Mouse (Mus musculus): ENCODE results near the gene Idh3a.
"Not testable (repeated sequence)": the region's sequence is repeated elsewhere in the genome, so short reads cannot be mapped to it uniquely, and the experiment has no call there.

Gene Idh3a

DNA sequence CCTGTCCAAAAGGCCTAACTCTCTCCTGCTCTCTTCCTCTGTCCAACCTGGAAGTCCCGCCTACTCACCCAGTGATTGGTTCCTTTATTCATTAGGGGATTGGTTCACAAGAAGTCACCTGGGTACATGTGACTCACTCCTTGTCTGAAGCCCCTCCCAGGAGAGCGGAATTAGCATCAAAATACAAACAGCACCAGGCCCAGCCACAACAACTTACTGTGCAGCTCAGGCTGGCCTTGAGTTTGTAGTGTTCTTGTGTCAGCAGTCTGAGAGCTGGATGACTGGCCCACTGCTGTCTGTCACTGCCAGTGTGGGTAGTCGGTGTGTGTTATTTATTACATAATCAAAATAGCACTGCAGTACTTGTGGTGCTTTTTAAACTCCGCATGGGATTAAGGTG lies 7.5 kb downstream of the Idh3a start:
- DNase-seq, result not testable (repeated sequence)

DNA sequence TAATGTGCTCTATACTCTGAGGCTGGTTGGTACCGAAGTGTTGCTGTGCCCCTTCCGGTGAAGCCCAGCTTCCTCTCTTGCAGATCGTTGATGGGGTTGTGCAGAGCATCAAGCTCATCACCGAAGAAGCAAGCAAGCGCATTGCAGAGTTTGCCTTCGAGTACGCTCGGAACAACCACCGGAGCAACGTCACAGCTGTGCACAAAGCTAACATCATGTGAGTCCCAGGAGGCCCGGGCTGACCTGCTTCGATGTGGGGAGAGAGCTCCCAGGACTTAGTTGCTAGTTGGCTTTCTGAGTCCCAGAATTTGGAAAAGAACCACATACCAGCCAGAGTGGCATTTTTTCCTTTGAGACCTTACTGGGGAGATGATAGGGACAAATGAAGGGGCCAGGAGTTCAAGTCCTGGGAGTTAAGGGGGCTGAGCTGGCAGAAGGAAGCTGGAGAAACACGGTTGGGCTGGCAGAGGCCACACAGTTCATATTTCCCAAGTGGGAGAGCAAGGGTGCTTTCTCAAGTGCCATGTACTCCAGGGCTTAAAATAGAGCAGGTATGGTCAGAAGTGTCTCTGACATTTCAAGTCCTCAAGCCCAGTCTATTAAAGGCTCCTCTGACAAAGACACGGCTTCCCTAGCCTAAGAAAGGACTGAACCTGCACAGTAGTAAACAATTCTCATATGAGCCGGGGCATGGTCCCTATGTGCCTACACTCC lies 10.8 kb downstream of the Idh3a start:
- DNase-seq, result no peak

DNA sequence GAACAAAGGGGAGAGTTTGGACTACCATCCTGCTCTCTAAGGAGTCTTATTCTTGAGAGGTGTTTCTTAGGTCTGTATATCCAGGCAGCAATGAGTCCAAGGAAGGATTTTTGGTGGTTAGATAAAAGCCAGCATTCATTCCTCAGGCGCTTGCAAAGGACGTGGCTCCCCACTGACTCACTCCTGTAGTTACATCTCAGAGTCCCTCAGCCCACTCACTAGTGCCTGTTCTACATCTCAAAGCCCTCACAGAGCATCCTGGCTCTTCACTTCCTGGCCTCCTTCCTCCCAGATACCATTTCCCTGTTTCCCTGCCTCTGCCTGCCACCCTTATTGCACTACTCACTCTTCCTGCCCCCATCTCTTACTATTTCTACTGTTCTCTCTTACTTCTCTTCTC lies 16.3 kb downstream of the Idh3a start:
- DNase-seq, result no peak

DNA sequence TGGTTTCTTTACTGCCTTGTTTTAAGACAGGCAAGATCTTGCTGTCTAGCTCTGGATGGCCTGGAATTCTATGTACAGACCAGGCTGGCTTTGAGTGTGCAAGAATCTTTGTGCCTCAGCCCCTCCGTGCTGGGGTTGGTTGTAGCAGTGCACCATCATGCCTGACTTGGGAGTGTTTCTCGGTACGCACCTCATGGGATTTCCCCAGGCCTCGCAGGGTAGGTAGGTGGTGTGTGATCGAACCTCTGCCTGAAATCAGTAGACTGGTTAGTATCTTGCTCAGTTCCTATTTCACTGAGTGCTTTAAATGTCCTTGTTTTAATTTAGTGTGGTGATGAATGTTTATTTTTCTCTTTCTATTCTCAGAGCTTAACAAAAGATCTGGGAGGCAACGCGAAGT lies 16.8 kb downstream of the Idh3a start:
- no peak for DNase-seq

DNA sequence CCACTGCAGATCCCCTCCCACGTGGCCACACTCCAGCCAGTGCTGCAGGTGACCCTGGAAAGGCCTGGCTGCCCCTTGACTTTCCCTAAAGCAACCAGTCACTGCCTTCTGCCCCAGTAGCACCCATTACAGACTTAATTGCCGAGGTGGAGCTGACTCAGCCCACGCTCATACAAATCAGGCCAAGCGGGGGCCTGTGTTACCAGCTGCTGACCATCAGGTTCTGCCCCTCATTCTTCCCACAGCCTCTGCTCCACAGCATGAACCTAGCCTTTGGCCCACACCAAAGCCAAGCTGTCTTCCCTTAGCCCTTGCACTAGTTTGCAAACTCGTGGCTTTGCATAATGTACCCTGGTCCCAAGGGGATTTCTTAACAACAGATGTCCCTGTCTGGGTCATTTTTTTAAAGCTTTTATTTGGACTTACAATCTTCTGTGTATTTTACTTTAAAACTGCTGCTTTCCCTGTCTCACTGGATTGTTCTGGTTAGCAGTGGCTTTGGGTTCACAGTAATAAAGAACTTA lies 18.1 kb downstream of the Idh3a start:
- no peak for DNase-seq

DNA sequence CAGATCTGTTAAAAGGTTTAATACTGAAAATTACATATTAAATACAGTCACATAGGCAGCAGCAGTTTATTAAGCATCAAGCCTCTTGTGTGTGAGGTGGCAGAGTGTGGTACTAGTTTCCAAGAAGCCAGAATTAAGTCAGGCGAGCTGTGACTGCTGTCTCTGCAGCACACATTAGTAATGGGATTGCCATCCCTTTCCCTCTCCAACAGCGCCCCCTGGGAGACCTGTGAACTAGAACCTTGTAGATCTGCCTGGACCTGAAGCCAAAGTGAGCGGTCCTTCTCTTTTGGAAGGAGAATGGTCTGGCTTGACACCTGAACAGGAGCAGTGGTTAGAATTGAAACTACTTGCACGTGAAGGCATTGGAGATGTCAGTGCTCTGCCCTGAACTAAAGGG lies 18.8 kb downstream of the Idh3a start:
- peak; percentile 79 for DNase-seq

DNA sequence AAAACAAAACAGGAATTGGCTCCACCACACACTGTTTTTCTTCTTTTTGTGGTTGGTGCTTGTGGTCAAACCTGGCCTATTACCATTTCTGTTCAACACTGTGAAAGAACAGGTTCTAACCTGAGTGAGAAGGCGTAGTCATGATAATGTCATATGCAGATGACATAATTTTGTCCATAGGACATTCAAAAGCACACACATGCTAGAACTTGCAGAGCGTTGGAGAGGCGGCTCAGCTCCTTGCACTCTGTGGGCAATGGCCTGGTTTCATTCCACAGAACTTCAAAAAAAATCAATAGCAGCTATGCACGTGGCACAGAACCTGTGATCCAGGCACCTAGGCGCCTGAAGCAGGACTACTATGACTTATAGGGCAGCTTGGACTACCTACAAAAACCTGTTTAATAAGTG lies 26.7 kb downstream of the Idh3a start:
- DNase-seq, result no peak

DNA sequence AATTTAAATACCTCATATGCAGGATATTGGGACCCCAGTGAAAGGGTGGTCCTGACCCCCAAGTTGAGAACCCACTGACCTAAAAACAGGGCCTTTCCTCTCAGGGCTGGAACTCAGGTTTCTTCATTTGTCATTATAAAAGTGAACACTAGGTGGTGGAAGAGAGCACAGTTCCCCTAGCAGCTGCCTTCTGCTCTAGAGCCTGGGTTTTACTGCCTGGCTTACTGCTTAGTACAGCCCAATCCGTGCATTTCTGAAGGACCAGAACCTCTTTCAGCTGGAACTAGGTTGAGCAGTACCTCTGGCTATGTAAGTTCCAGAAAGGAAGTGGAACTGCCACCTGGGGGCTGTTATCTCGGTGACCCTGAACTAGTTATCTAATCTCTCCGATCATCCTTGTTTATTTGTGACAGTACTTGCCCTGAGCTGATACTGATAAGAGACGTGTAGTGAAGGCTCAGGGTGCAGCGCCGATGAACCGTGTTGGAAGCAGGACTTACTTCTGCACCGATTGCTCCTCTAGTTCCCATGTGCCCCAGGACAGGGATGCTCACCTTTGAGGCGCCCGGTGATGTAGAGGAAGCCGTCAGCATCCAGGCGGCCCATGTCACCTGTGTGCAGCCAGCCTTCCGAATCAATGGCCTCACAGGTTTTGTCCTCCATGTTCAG lies 28.2 kb downstream of the Idh3a start:
- DNase-seq, result peak; percentile 26

DNA sequence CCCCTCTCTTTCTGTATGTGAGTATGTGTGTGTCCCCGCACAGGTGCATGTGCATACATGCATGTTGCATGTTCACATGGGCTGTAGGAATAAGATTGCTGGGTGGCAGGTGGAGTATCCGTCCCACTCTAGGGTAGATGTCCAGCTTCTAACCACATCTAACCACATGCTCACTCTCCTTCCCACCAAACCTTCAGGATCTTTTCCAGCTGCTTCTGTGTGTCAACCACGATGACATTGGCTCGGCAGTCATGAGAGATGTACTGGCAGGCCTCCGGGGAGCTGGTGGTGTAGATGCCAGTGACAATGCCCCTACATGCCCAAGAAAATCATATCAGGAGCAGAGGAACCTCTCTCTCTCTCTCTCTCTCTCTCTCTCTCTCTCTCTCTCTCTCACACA lies 41.1 kb downstream of the Idh3a start:
- DNase-seq, result no peak

DNA sequence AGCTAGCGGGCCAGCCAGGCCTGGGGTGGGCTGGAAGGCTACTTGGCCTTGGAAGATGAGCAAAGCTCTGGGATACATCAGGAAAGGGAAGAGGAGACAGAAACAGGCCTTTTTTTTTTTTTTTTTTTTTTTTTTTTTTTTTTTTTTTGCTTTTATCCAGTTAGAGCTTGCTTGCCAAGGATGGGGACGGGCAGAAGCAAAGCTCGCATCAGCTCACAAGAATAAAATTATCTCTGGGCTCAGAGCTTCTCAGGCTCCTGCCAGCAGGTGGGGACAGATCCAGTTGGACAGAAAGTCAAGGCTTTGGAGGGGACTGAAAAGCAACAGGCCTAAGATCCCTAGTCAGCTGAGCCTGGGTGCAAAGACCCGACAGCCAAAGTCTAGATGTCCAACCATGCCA lies 42.6 kb downstream of the Idh3a start:
- no peak for DNase-seq

DNA sequence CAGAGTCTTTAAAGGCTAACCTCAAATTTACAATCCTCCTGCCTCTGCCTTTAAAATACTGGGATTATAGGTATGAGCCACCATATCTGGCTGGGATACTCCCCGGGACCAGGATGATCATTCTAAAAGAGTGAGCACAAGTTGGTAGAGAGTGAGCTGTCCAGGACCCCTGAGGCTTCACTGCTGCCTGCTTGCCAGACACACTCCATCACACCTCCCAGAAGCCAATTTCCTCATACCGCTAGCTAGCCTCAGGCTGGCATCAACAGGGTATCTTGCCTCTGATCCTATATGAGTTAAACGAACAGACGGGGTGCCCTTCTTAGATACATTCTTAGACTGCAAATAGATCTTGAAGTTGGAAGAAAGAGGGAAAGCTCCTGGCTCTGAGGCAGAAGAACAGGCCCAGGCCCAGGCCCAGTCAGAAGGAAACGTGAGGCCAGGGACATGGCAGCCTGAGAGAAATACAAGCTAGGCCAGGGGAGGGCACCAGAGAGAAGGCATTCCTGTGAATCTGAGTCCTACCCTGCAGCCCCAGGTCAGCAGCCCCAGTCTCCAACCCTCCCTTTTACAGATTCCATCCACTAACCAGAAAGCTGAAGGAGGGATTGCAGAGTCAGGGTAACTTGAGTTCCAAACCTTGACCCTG lies 43.6 kb downstream of the Idh3a start:
- no peak for DNase-seq

DNA sequence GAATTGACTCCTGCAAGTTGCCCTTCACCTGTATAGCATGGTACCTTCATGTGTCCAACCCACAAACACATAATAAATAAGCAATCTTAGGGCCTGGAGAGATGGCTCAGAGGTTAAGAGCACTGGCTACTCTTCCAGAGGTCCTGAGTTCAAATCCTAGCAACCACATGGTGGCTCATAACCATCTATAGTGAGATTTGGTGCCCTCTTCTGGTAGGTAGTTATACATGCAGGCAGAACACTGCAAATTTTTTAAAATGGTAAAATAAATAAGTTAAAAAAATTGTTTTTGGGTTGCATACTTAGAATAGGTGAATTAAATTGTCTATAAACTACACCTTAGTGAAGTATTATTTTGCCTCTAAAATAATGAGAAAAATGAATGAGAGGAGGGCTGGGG lies 44.8 kb downstream of the Idh3a start:
- no peak for DNase-seq

DNA sequence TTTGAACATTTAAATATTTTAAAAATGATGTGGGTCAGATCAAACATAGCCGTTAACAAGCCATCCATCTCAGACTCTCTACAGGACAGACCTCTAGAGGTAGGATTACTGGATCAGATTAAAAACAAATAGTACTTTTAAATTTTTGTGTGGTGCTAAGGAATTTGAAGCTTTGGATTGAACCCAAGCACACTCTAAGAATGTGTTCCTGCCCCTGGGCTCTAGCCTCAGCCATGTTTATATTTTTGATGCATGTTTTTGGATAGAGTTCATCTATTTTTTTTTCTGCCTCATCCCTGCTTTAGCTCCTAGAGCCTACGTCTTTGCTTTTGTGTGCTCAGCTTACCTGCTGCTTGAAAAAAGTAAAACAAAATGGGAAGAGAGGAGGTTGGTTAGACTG lies 47.3 kb downstream of the Idh3a start:
- no peak for DNase-seq

DNA sequence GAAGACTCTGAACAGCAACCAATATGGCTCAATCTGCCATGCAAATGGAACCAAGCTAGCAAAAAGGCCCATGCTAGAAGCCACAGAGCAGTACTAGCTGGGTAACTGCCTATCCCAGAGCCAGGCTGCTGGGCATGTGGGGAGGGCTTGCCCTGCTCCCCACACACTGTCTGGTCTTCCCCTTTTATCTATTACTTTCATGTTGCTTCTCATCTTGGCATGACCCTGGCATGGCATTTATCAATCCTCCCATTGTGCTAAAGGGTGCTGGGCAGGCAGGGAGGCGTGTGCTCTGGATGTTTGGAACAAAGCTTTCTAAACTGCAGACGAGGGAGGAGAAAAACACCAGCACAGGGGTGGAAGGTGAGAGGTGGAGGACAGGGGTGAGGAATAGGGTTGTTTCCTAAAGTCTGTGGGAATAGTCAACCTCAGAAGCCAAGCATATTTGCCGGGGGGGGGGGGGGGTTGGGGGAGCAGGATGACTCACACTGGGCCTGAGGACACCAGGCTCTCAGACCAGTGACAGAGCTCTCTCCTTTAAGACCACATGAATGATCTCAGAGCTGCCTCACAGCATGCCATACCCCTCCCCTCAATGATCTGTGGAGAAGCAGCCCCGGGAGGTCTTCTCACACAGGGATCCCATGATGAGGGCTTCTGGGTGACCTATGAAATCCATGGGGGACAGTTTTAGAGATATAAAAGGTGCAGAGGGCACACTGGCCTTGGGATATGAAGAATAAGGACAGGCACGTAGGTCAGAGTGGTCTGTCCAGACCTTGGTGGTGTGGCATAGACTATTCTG lies 51.6 kb downstream of the Idh3a start:
- no peak for DNase-seq

DNA sequence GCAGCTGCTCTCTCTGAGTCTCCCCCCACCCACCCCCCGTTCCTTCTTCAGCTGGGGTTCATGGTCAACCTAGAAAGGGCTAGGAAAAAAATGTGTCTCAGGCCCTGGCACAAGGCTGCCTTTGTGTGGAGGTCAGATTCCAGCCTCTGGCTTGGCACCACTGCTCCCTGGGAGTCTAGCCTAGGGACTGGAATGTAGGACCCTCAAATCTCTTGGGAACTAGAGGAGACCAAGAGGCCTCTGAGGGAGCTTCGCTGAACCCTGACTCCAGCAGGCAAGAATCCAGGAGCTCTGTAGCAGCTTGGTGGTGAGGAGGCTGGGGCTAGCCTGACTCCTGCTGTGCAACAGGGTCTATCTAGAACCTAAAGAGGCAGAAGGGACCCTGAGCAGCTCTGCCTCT lies 53.1 kb downstream of the Idh3a start:
- DNase-seq, result no peak

DNA sequence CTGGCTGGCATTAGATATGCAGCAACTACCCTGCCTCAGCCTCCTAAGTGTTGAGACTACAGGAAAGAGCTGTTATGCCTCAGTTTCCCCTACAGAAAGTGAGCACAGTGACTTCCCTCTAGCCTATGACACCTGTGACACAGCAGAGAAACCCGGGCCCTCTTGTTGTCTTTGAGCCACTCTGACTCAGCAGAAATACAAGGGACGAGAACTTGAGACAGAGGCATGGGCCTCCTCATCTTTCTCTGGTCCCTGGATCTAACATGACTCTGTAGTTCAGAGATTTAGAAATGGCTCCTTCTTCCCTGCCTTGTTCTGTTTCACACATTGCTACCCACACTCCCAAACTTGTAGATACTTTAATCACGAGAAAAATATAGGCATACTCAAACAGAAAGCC lies 55.4 kb downstream of the Idh3a start:
- no peak for DNase-seq

DNA sequence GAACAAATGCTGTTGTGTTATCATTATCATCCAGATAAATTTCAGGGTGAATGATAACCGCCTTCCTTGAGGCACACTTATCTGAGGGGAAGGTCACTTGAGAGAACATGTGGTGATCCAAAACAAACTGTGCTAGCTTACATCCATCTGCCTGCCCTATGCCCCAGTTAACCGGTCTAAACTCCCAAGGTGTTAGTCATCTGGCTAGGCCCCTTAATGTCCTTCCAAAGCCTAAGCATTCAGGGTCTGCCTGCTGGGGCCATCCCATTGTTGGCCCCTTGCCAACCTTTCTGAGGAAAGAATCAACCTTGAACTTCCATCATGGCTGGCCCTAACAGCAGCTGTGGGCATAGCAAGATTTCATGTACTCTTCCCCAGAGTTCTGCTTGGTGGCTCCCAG lies 56.0 kb downstream of the Idh3a start:
- no peak for DNase-seq

DNA sequence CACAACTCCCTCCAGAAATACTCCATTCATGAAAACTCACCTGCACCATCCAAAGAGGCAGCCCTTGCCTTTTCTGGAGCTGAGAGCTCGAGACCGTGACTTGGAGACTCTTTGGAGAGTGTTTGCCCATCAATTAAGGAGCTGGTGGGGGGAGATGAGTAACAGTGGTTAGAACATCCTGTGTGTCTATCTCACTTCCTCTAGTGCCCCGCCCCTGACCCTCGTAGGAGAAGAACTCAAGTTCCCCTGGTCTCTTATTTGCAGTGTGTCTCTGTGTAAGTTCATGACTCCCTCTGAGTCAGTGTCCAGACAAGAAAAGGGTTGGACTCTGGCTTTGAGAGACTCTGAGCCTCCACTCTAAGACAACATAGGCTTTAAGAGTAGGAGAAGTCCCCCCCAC lies 56.4 kb downstream of the Idh3a start:
- DNase-seq, result no peak

DNA sequence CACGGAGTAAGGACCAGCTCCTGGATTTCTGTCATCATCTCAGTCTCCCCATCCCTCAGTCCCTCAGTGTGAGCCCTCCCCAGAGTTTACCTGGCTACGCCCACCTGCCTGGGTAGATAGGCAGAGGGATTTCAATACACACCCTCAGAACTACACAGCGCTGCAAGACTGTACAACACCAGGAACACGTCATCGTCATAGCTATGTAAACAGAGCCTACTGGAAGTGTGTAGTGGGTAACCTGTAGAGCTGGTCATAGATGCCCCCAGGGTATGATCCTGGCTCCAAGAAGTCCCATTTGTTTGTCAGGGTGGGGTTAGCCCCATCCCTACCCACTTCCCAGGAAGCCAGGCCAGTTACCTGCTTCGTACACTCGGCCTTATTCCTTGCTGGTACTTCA lies 57.0 kb downstream of the Idh3a start:
- no peak for DNase-seq

DNA sequence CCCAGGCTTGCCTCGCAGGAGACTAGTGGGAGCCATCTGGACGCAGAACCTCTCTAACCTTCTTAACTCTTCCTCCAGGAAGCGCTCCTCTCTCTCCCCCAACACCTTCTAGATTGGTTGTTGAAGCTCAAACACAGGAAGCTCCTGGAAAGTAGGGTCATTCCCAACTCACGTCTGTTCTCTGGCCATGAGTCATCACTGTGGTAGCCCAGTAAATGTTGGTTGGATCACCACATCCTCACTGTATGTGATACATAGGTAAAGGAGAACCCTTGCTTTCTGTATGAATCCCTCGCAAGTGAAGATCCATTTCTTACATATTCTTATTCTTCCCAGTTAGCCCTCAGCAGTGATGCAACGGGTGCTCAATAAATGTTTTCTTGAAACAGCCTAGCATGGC lies 59.4 kb downstream of the Idh3a start:
- no peak for DNase-seq

DNA sequence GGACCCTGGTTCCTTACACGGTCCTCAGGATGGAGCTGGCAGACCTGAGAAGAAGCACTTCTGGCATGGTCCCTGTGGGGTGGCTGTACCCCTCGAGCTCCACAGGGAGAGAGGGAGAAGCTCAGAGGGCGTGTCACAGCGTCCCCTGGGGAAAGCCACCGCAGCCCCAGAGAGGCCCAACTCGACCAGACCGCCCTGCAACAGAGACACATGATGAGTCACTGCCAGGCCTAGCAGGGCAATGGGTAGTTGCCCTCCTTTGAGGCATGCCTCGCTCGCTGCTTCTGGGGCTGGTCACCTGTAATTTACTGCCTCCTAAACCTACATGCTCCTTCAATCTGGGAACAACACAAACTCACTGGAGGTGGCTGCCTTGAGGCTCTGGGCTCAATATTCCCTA lies 60.1 kb downstream of the Idh3a start:
- no peak for DNase-seq

DNA sequence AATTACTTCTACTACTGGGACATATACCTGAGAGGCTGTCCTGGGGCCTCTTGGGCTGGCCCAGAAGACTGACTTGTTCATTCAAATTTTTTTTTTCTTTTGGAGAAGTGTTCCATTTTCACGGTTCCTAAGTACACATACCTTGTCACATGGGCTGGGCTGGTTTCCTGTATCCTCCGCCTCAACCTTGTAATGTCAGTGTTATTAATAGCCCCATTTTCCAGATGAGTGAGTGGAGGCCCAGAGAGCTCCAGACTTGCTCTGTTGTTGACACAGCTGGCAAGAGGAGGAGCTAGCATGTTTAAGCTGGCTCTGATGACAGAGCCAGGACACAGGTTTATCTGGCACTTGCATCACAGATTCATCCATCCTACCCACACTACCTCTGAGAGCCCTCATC lies 61.3 kb downstream of the Idh3a start:
- DNase-seq, result no peak

DNA sequence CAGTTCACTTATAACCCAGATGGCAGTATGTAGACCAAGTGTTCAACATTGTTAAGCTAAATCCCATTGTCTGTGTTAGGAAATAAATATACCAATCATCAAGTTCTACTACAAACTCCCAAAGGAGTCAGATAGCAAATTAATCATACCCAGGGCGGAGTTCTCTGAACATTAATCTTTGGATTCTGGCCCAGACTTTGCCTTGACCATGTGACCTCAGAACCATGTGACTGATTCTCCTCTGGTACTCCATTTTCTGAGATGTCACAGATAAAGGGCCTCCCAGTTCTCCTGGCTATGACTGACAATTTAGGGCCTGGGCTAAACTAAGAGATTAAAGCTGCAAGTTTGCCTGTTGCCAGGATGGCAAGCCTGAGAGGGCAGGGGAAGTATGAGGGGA lies 63.2 kb downstream of the Idh3a start:
- no peak for DNase-seq
